Mouse (Mus musculus) liver, postnatal 0 days (tissue): Measurements from ENCODE around the gene Specc1. TPM values are rescaled to one million over a fixed set of nuclear protein-coding genes. Genes with fewer than 3 reads are reported as not detected.

ENCODE experiments used
- ATAC-seq: fragments of 200-750 bp; cut with Nextera tagmentation; 2 replicates; pipeline ENCODE4 v1.8.0; 2017; ENCODE audit warnings: mild to moderate bottlenecking, moderate library complexity
- DNase-seq: peaks from one replicate; pipeline ENCODE4 v3.0.0-alpha.2; 2016
- H3K27ac ChIP-seq: fragments of 300-500 bp; sonication (generic); 2 replicates; pipeline ENCODE4 v1.5.1; 2014; ENCODE audit warnings: antibody characterized with exemption, moderate library complexity, mild to moderate bottlenecking, low read depth
- H3K27me3 ChIP-seq: fragments of 300-500 bp; sonication (generic); 2 replicates; pipeline ENCODE4 v1.6.1; 2014; ENCODE audit warnings: low read length, control low read depth, mixed read lengths; ENCODE audit not compliant: insufficient read depth
- H3K36me3 ChIP-seq: fragments of 300-500 bp; sonication (generic); replicated peaks from 2 replicates; pipeline ENCODE4 v1.6.1; 2014; ENCODE audit warnings: mild to moderate bottlenecking, control low read depth, low read length, moderate library complexity, mixed read lengths; ENCODE audit not compliant: insufficient read depth
- H3K4me1 ChIP-seq: fragments of 300-500 bp; sonication (generic); 2 replicates; pipeline ENCODE4 v1.6.1; 2014; ENCODE audit warnings: antibody characterized with exemption, mild to moderate bottlenecking, control low read depth; ENCODE audit not compliant: insufficient read depth
- H3K4me2 ChIP-seq: fragments of 300-500 bp; sonication (generic); 2 replicates; pipeline ENCODE4 v1.6.1; 2014; ENCODE audit warnings: low read depth, mild to moderate bottlenecking, low read length, moderate library complexity, mixed read lengths
- H3K4me3 ChIP-seq: fragments of 300-500 bp; sonication (generic); 2 replicates; pipeline ENCODE4 v1.5.1; 2014; ENCODE audit warnings: low read depth, low read length
- H3K9ac ChIP-seq: fragments of 300-500 bp; sonication (generic); replicated peaks from 2 replicates; pipeline ENCODE4 v1.6.1; 2014; ENCODE audit warnings: mild to moderate bottlenecking, moderate library complexity
- H3K9me3 ChIP-seq: fragments of 300-500 bp; sonication (generic); 2 replicates; pipeline ENCODE4 v1.6.1; 2016; ENCODE audit warnings: mild to moderate bottlenecking, control low read depth, low read length, mixed read lengths
- CTCF ChIP-seq: sonication (generic); IDR thresholded peaks from 2 replicates; pipeline ENCODE4 v1.5.1; 2016; ENCODE audit warnings: antibody characterized with exemption, low read depth
- EP300 ChIP-seq: IDR thresholded peaks from 2 replicates; pipeline ENCODE4 v1.6.1; 2016; ENCODE audit warnings: antibody characterized with exemption, low read depth, mild to moderate bottlenecking
- WGBS: fragments of 180-500 bp; shearing (Covaris S2); extraction: QIAGEN DNeasy Blood & Tissue Kit; methylation state at CpG from one replicate; pipeline ENCODE4 v1.1.7; 2014; ENCODE audit not compliant: insufficient replicate concordance; 5-methylcytosine and 5-hydroxymethylcytosine counted together
- polyA plus RNA-seq: library from polyadenylated mRNA; unstranded; fragments of >200 nt; fragmentation: Nextera tagmentation; extraction: Ambion mirVana; gene quantifications from 2 replicates; pipeline ENCODE4 v1.2.1, GENCODE M21; 2015

The Specc1 gene
- polyA plus RNA-seq, 1 experiment from 2014 or later: 20.7 TPM

- Histone ChIP-seq H3K4me1 (peaks cover 12% of the 10 kb centered on the region), H3K27me3 (peaks cover 32% of the 10 kb centered on the region), H3K27ac (no peak overlapping the region), H3K4me2 (no peak overlapping the region), H3K36me3 (no peaks in the 10 kb centered on the region), H3K4me3 (no peak overlapping the region), H3K9ac (no peak overlapping the region), H3K9me3 (no peaks in the 10 kb centered on the region)
- ATAC-seq (no peak), DNase-seq (no peak)
- TF ChIP-seq EP300: no peak
- no peak for TF ChIP-seq CTCF
- 72% methylated on average over 5 of the region's 5 CpGs for WGBS
These were observed 296.8 kb downstream of the Specc1 start for GRCm38 (mm10) chr11:62253380-62253779.

DNA sequence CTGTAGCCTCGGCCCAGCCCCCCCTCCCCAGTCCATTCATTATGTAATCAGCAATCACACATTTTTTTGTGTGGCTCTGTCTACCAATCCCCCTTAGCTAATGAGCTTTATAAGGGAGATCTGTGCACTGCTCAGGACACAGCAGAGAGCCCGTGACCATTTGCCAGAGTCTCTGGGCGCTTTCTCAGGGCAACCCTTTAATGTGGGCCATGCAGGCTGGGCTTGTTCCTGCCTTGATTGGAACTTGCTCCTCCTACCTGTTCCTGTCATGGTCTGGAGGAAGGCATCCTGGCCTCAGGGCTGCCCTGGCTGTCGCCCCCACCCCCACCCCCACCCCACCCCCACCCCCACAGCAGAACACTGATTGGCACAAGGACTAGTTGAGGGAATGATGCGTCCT lies 302.7 kb downstream of the Specc1 start:
- Histone ChIP-seq H3K9me3 (no peaks in the 10 kb centered on the region), H3K4me3 (no peak overlapping the region), H3K4me1 (no peaks in the 10 kb centered on the region), H3K36me3 (no peaks in the 10 kb centered on the region), H3K27me3 (0 out of 2 replicates have a peak, but pooled peaks cover 5% of the 10 kb centered on the region), H3K4me2 (no peak overlapping the region), H3K9ac (no peak overlapping the region), H3K27ac (no peak overlapping the region)
- WGBS: 47% methylated on average over 5 of the region's 5 CpGs
- DNase-seq (no peak), ATAC-seq (no peak)
- no peak for TF ChIP-seq EP300
- TF ChIP-seq CTCF: no peak

DNA sequence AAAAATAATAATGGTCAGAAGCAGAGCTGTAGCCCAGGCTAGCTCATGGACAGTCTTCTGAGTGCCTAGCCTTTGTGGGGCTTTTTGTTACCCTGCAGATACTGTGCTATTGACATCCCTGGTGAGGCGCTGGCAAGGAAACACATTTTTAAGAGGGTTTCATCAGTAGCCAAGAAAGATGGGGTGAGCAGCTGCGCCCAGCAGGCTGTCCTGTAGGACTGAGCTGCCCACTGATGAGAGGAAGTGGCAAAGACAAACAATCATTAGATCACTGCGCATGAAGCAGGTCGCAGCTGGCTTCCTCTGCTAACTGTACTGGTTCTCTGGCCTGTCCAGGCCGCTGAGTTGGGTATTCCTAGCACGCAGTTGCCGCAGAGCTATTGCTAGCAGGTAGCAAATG lies 307.0 kb downstream of the Specc1 start:
- ATAC-seq: no peak

GRCm38 (mm10) chr11:62264018-62264417 lies 307.5 kb downstream of the Specc1 start:
- H3K36me3 ChIP-seq: peaks cover 3% of the 10 kb centered on the region; the same call in 1 of the 2 replicates
- 0 out of 2 replicates have a peak, but pooled peaks cover 2% of the 10 kb centered on the region for H3K27me3 ChIP-seq
- H3K9ac ChIP-seq: no peak overlapping the region
- H3K27ac ChIP-seq: no peak overlapping the region
- 61% methylated on average over 7 of the region's 7 CpGs for WGBS
- no peak overlapping the region for H3K4me2 ChIP-seq
- ATAC-seq (no peak), DNase-seq (no peak)
- no peak overlapping the region for H3K4me3 ChIP-seq
- H3K4me1 ChIP-seq: no peaks in the 10 kb centered on the region
- H3K9me3 ChIP-seq: no peaks in the 10 kb centered on the region
- TF ChIP-seq CTCF (no peak), EP300 (no peak)

More for the DNA sequence above, 307.0 kb downstream of the Specc1 start:
- Histone ChIP-seq H3K36me3 (no peaks in the 10 kb centered on the region), H3K4me2 (no peak overlapping the region), H3K9ac (no peak overlapping the region), H3K27ac (no peak overlapping the region), H3K4me3 (no peak overlapping the region), H3K4me1 (no peaks in the 10 kb centered on the region), H3K9me3 (no peaks in the 10 kb centered on the region), H3K27me3 (0 out of 2 replicates have a peak, but pooled peaks cover 2% of the 10 kb centered on the region)
- 68% methylated on average over 7 of the region's 7 CpGs for WGBS
- TF ChIP-seq EP300 (no peak), CTCF (no peak)
- DNase-seq: no peak

GRCm38 (mm10) chr11:62265642-62266041 lies 309.1 kb downstream of the Specc1 start:
- no peaks in the 10 kb centered on the region for H3K4me1 ChIP-seq
- no peak overlapping the region for H3K27ac ChIP-seq
- peaks cover 4% of the 10 kb centered on the region; the same call in 1 of the 2 replicates for H3K36me3 ChIP-seq
- H3K9me3 ChIP-seq: no peaks in the 10 kb centered on the region
- 0 out of 2 replicates have a peak, but pooled peaks cover 2% of the 10 kb centered on the region for H3K27me3 ChIP-seq
- TF ChIP-seq CTCF (no peak), EP300 (no peak)
- ATAC-seq (no peak), DNase-seq (no peak)
- no peak overlapping the region for H3K4me2 ChIP-seq
- no peak overlapping the region for H3K4me3 ChIP-seq
- WGBS: 80% methylated on average over 7 of the region's 7 CpGs
- no peak overlapping the region for H3K9ac ChIP-seq

GRCm38 (mm10) chr11:62266466-62267214 lies 310.1 kb downstream of the Specc1 start:
- Histone ChIP-seq H3K9ac (no peak overlapping the region), H3K27ac (no peak overlapping the region), H3K4me1 (no peaks in the 10 kb centered on the region), H3K4me2 (no peak overlapping the region), H3K27me3 (no peaks in the 10 kb centered on the region), H3K4me3 (no peak overlapping the region), H3K9me3 (no peaks in the 10 kb centered on the region), H3K36me3 (peaks cover 4% of the 10 kb centered on the region; the same call in 1 of the 2 replicates)
- ATAC-seq: no peak
- 72% methylated on average over 17 of the region's 17 CpGs for WGBS
- no peak for DNase-seq
- no peak for TF ChIP-seq EP300
- TF ChIP-seq CTCF: no peak
